9 mouse cellular contexts compared by ENCODE assay signal in genomic region chr1:128358916-128359553, GRCm38 (mm10). TPM values are rescaled to one million over a fixed set of nuclear protein-coding genes. Genes with fewer than 3 reads are reported as not detected.
DNase-seq lines count a peak whose midpoint lies in the region; ATAC-seq and TF ChIP-seq lines count a peak whose summit lies in the region.
"Had no signal": no experiment of that assay in that cellular context is flagged by ENCODE, and none has a peak within 500 bp of the region (broad histone marks: within the 10 kb centered on the region; RNA-seq: fewer than 3 reads in every experiment).

No protein-coding gene starts in this region.

- peak overlapping the region; percentile 69 for H3K4me3 ChIP-seq in left cerebral cortex, adult 2 months
- H3K4me3 ChIP-seq in embryonic facial prominence, embryonic 15.5 days (replicated peaks): peak overlapping the region; percentile 84
- peak overlapping the region; percentile 87 for H3K4me3 ChIP-seq in limb, embryonic 10.5 days
- peak overlapping the region; percentile 62 for H3K4me3 ChIP-seq in midbrain, embryonic 13.5 days (replicated peaks)

- H3K9me3 ChIP-seq in embryonic facial prominence, embryonic 15.5 days (replicated peaks): no peaks in the 10 kb centered on the region
- H3K9me3 ChIP-seq in limb, embryonic 10.5 days (replicated peaks): no peaks in the 10 kb centered on the region
- H3K9me3 ChIP-seq in midbrain, embryonic 13.5 days: no peaks in the 10 kb centered on the region

- peaks cover 26% of the 10 kb centered on the region for H3K36me3 ChIP-seq in embryonic facial prominence, embryonic 15.5 days
- H3K36me3 ChIP-seq in limb, embryonic 10.5 days: peaks cover 62% of the 10 kb centered on the region
- H3K36me3 ChIP-seq in midbrain, embryonic 13.5 days: peaks cover 20% of the 10 kb centered on the region

- POLR2A ChIA-PET in Patski (lab: Charles Lee): interaction anchor here (0.7 kb wide), 1 partner anchor 47 kb away, joined by 5 read pairs; no protein-coding TSS in a partner anchor

- peak overlapping the region; percentile 63 for H3K4me2 ChIP-seq in embryonic facial prominence, embryonic 15.5 days (replicated peaks)
- peak overlapping the region; percentile 79 for H3K4me2 ChIP-seq in midbrain, embryonic 13.5 days (replicated peaks)

- no peak overlapping the region for H3K27ac ChIP-seq in left cerebral cortex, adult 2 months
- H3K27ac ChIP-seq in embryonic facial prominence, embryonic 15.5 days (replicated peaks): peak overlapping the region; percentile 93
- H3K27ac ChIP-seq in limb, embryonic 10.5 days: peak overlapping the region; percentile 96
- peak overlapping the region; percentile 49; the same call in 1 of the 2 replicates for H3K27ac ChIP-seq in midbrain, embryonic 13.5 days

- CTCF ChIA-PET in Patski (lab: Charles Lee): interaction anchor here (1.4 to 2.3 kb wide), 5 partner anchors 9 to 102 kb away, joined by 3 to 15 read pairs (median 3); no protein-coding TSS in a partner anchor

- TF ChIP-seq CTCF in left cerebral cortex, adult 2 months (IDR thresholded peaks at IDR 0.05): no peak
- TF ChIP-seq CTCF in Patski (IDR thresholded peaks at IDR 0.05): no peak

- intact Hi-C loops in left cerebral cortex, adult 2 months (cut with DNase I): no loop called here

- peak overlapping the region; percentile 74 for H3K9ac ChIP-seq in embryonic facial prominence, embryonic 15.5 days
- H3K9ac ChIP-seq in midbrain, embryonic 13.5 days (replicated peaks): peak overlapping the region; percentile 64

- no peak for DNase-seq in left cerebral cortex, adult 2 months (ENCODE audit: extremely low spot score in 1 of 2, low spot score in 2 of 2)
- DNase-seq in left cerebral cortex, adult 18-20 months (ENCODE audit: low spot score in 2 of 2): no peak
- no peak for DNase-seq in Patski (ENCODE audit: low read depth, low spot score)
- no peak for DNase-seq in limb, embryonic 10.5 days (ENCODE audit: low spot score)
- no peak for DNase-seq in retina, embryonic 14.5 days (ENCODE audit: low spot score)
- DNase-seq in yolk sac, embryonic 10.5 days (ENCODE audit: low spot score): no peak

- H3K27me3 ChIP-seq in Patski: no peaks in the 10 kb centered on the region
- no peaks in the 10 kb centered on the region for H3K27me3 ChIP-seq in embryonic facial prominence, embryonic 15.5 days
- H3K27me3 ChIP-seq in limb, embryonic 10.5 days (ENCODE audit: low read depth, poor library complexity, severe bottlenecking): no peaks in the 10 kb centered on the region
- H3K27me3 ChIP-seq in midbrain, embryonic 13.5 days: no peaks in the 10 kb centered on the region

- peak; percentile 64 for ATAC-seq in Patski
- ATAC-seq in embryonic facial prominence, embryonic 15.5 days (ENCODE audit: insufficient number of reproducible peaks, low FRiP score, low TSS enrichment, low read depth): peak; percentile 80
- ATAC-seq in midbrain, embryonic 13.5 days: peak; percentile 87

- under 1% methylated on average over 35 of the region's 35 CpGs for WGBS in embryonic facial prominence, embryonic 15.5 days
- under 1% methylated on average over 35 of the region's 35 CpGs for WGBS in limb, embryonic 10.5 days
- WGBS in midbrain, embryonic 13.5 days: under 1% methylated on average over 35 of the region's 35 CpGs

- H3K4me1 ChIP-seq in embryonic facial prominence, embryonic 15.5 days: peaks cover 26% of the 10 kb centered on the region
- peaks cover 19% of the 10 kb centered on the region for H3K4me1 ChIP-seq in limb, embryonic 10.5 days
- H3K4me1 ChIP-seq in midbrain, embryonic 13.5 days (replicated peaks): peaks cover 23% of the 10 kb centered on the region

- in situ Hi-C loops in Patski (cut with MboI; ENCODE audit: low pct_unique_long_range_greater_than_20kb): no loop called here

RNA-seq across cellular contexts. Expression of gene Mcm6, which starts 0.4 kb away (rescaled TPM):
- 1 to 10 TPM; 4.5 to 7.1 TPM for total RNA-seq in left cerebral cortex, adult 2 months (2021)
- 1 to 10 TPM; 5.4 to 6.7 TPM for total RNA-seq in left cerebral cortex, adult 18-20 months (2021)
- polyA plus RNA-seq in Patski (2021): 73.5 TPM
- 175 and 183 TPM in 2 replicates for polyA plus RNA-seq in embryonic facial prominence, embryonic 15.5 days (2015; fragmentation: Nextera tagmentation; extraction: Ambion mirVana)
- 315 and 325 TPM in 2 replicates for polyA plus RNA-seq in limb, embryonic 10.5 days (2016; fragmentation: Nextera tagmentation; extraction: Ambion mirVana)
- 93.8 and 94.1 TPM in 2 replicates for polyA plus RNA-seq in midbrain, embryonic 13.5 days (2015; fragmentation: Nextera tagmentation; extraction: Ambion mirVana)

RNA-seq across cellular contexts. Expression of gene Lct, which starts 30.9 kb away (rescaled TPM):
- 1 to 10 TPM; 1.4 to 2.0 TPM for total RNA-seq in left cerebral cortex, adult 2 months (2021)
- 1 to 10 TPM; 1.2 to 1.3 TPM for total RNA-seq in left cerebral cortex, adult 18-20 months (2021)
- 0.04 TPM for polyA plus RNA-seq in Patski (2021)
- 0.07 and 0.08 TPM in 2 replicates for polyA plus RNA-seq in embryonic facial prominence, embryonic 15.5 days (2015; fragmentation: Nextera tagmentation; extraction: Ambion mirVana)
- polyA plus RNA-seq in limb, embryonic 10.5 days (2016; fragmentation: Nextera tagmentation; extraction: Ambion mirVana): 0.15 and 0.36 TPM in 2 replicates
- 0.12 and 0.27 TPM in 2 replicates for polyA plus RNA-seq in midbrain, embryonic 13.5 days (2015; fragmentation: Nextera tagmentation; extraction: Ambion mirVana)
- total RNA-seq: heart, adult 18-20 months had no signal

RNA-seq across cellular contexts. Expression of gene Dars, which starts 58.1 kb away (rescaled TPM):
- 10 to 100 TPM; 48.9 to 49.6 TPM for total RNA-seq in left cerebral cortex, adult 2 months (2021)
- 10 to 100 TPM; 52.3 to 56.0 TPM for total RNA-seq in left cerebral cortex, adult 18-20 months (2021)
- 107 TPM for polyA plus RNA-seq in Patski (2021)
- polyA plus RNA-seq in embryonic facial prominence, embryonic 15.5 days (2015; fragmentation: Nextera tagmentation; extraction: Ambion mirVana): 134 and 139 TPM in 2 replicates
- 148 and 175 TPM in 2 replicates for polyA plus RNA-seq in limb, embryonic 10.5 days (2016; fragmentation: Nextera tagmentation; extraction: Ambion mirVana)
- polyA plus RNA-seq in midbrain, embryonic 13.5 days (2015; fragmentation: Nextera tagmentation; extraction: Ambion mirVana): 136 and 140 TPM in 2 replicates
